Mouse (Mus musculus) intestine, embryonic 14.5 days (tissue): Measurements from ENCODE around the gene Pla2g12b. TPM values are rescaled to one million over a fixed set of nuclear protein-coding genes. Genes with fewer than 3 reads are reported as not detected.

ENCODE experiments used
- ATAC-seq: fragments of 200-750 bp; cut with Nextera tagmentation; replicated peaks from 2 replicates; pipeline ENCODE4 v1.8.0; 2017; ENCODE audit warnings: low read depth, moderate number of reproducible peaks, moderate TSS enrichment, moderate library complexity; ENCODE audit not compliant: low FRiP score, low TSS enrichment
- DNase-seq: peaks from one replicate; pipeline ENCODE4 v3.0.0-alpha.2; 2018; ENCODE audit warnings: low spot score
- H3K27ac ChIP-seq: fragments of 300-500 bp; sonication (generic); 2 replicates; pipeline ENCODE4 v1.5.1; 2014; ENCODE audit warnings: low read depth, mild to moderate bottlenecking, control low read depth
- H3K27me3 ChIP-seq: fragments of 300-500 bp; sonication (generic); replicated peaks from 2 replicates; pipeline ENCODE4 v1.6.1; 2014; ENCODE audit warnings: low read length, control low read depth; ENCODE audit not compliant: control insufficient read depth, insufficient read depth
- H3K36me3 ChIP-seq: fragments of 300-500 bp; sonication (generic); 2 replicates; pipeline ENCODE4 v1.6.1; 2014; ENCODE audit warnings: low read length, control low read depth; ENCODE audit not compliant: control insufficient read depth, insufficient read depth
- H3K4me1 ChIP-seq: fragments of 300-500 bp; sonication (generic); replicated peaks from 2 replicates; pipeline ENCODE4 v1.6.1; 2014; ENCODE audit warnings: low read length, control low read depth, mixed read lengths; ENCODE audit not compliant: control insufficient read depth, insufficient read depth
- H3K4me2 ChIP-seq: fragments of 300-500 bp; sonication (generic); 2 replicates; pipeline ENCODE4 v1.6.1; 2014; ENCODE audit warnings: low read length
- H3K4me3 ChIP-seq: fragments of 300-500 bp; sonication (generic); 2 replicates; pipeline ENCODE4 v1.5.1; 2014; ENCODE audit warnings: low read depth, low read length, control low read depth, mixed read lengths
- H3K9ac ChIP-seq: fragments of 300-500 bp; sonication (generic); 2 replicates; pipeline ENCODE4 v1.6.1; 2014; ENCODE audit warnings: mild to moderate bottlenecking, low read length
- H3K9me3 ChIP-seq: fragments of 300-500 bp; sonication (generic); 2 replicates; pipeline ENCODE4 v1.6.1; 2016; ENCODE audit warnings: low read length, control low read depth; ENCODE audit not compliant: control insufficient read depth
- WGBS: fragments of 180-500 bp; shearing (Covaris S2); extraction: QIAGEN DNeasy Blood & Tissue Kit; methylation state at CpG from one replicate; pipeline ENCODE4 v1.1.7; 2014; 5-methylcytosine and 5-hydroxymethylcytosine counted together
- polyA plus RNA-seq: library from polyadenylated mRNA; unstranded; fragments of >200 nt; fragmentation: Nextera tagmentation; extraction: Ambion mirVana; gene quantifications from 2 replicates; pipeline ENCODE4 v1.2.1, GENCODE M21; 2014

The Pla2g12b gene
- polyA plus RNA-seq, 1 experiment from 2014 or later, result 14.2 TPM

- Histone ChIP-seq H3K27ac (no peak overlapping the region), H3K9me3 (no peaks in the 10 kb centered on the region), H3K4me3 (no peak overlapping the region), H3K4me2 (no peak overlapping the region), H3K36me3 (peaks cover 14% of the 10 kb centered on the region), H3K9ac (no peak overlapping the region), H3K4me1 (no peaks in the 10 kb centered on the region), H3K27me3 (no peaks in the 10 kb centered on the region)
- WGBS, result 93% methylated on average over 6 of the region's 6 CpGs
- ATAC-seq, result no peak
- no peak for DNase-seq
Measured at GRCm38 (mm10) chr10:59462307-59462706, 58.8 kb downstream of the Pla2g12b start.

- no peak for ATAC-seq
- no peak overlapping the region for H3K27ac ChIP-seq
- 72% methylated on average over 3 of the region's 3 CpGs for WGBS
- H3K4me2 ChIP-seq, result no peak overlapping the region
- H3K36me3 ChIP-seq, result peaks cover 15% of the 10 kb centered on the region
- H3K4me3 ChIP-seq, result no peak overlapping the region
- no peaks in the 10 kb centered on the region for H3K9me3 ChIP-seq
- H3K4me1 ChIP-seq, result no peaks in the 10 kb centered on the region
- H3K27me3 ChIP-seq, result no peaks in the 10 kb centered on the region
- DNase-seq, result no peak
- no peak overlapping the region for H3K9ac ChIP-seq
Measured at GRCm38 (mm10) chr10:59465546-59465945, 62.1 kb downstream of the Pla2g12b start.

- DNase-seq (no peak), ATAC-seq (no peak)
- no peak overlapping the region for H3K4me2 ChIP-seq
- no peak overlapping the region for H3K9ac ChIP-seq
- WGBS, result 92% methylated on average over 4 of the region's 4 CpGs
- no peak overlapping the region for H3K27ac ChIP-seq
- H3K36me3 ChIP-seq, result peaks cover 15% of the 10 kb centered on the region
- no peak overlapping the region for H3K4me3 ChIP-seq
- no peaks in the 10 kb centered on the region for H3K9me3 ChIP-seq
- H3K4me1 ChIP-seq, result no peaks in the 10 kb centered on the region
- H3K27me3 ChIP-seq, result no peaks in the 10 kb centered on the region
Measured at GRCm38 (mm10) chr10:59466626-59467025, 63.2 kb downstream of the Pla2g12b start.

GRCm38 (mm10) chr10:59467297-59467696, 63.8 kb downstream of the Pla2g12b start:
- DNase-seq (no peak), ATAC-seq (no peak)
- H3K4me3 ChIP-seq, result no peak overlapping the region
- peaks cover 15% of the 10 kb centered on the region for H3K36me3 ChIP-seq
- H3K4me1 ChIP-seq, result no peaks in the 10 kb centered on the region
- no peak overlapping the region for H3K4me2 ChIP-seq
- H3K9ac ChIP-seq, result no peak overlapping the region
- H3K9me3 ChIP-seq, result no peaks in the 10 kb centered on the region
- WGBS, result 88% methylated on average over 12 of the region's 12 CpGs
- no peaks in the 10 kb centered on the region for H3K27me3 ChIP-seq
- H3K27ac ChIP-seq, result no peak overlapping the region

- WGBS, result 74% methylated on average over 5 of the region's 5 CpGs
- H3K36me3 ChIP-seq, result peaks cover 13% of the 10 kb centered on the region
- ATAC-seq, result no peak
- H3K4me1 ChIP-seq, result no peaks in the 10 kb centered on the region
- H3K9me3 ChIP-seq, result no peaks in the 10 kb centered on the region
- no peak overlapping the region for H3K4me2 ChIP-seq
- H3K27ac ChIP-seq, result no peak overlapping the region
- no peaks in the 10 kb centered on the region for H3K27me3 ChIP-seq
- no peak for DNase-seq
- H3K4me3 ChIP-seq, result no peak overlapping the region
- H3K9ac ChIP-seq, result no peak overlapping the region
Measured at GRCm38 (mm10) chr10:59470451-59470850, 67.0 kb downstream of the Pla2g12b start.

Other genes with a start within 250 kb of the Pla2g12b start
- 43.1 and 51.0 TPM in 2 replicates for gene Sept10, start 181.8 kb upstream of the Pla2g12b start, polyA plus RNA-seq
- 12.4 and 12.6 TPM in 2 replicates for gene Sowahc, start 181.7 kb upstream of the Pla2g12b start, polyA plus RNA-seq
- gene P4ha1, start 80.4 kb upstream of the Pla2g12b start, polyA plus RNA-seq, result 65.2 and 70.5 TPM in 2 replicates
- 7.8 and 10.5 TPM in 2 replicates for gene Gm10273, start 8.0 kb upstream of the Pla2g12b start, polyA plus RNA-seq
- gene Oit3, start 38.1 kb downstream of the Pla2g12b start, polyA plus RNA-seq, result 0.61 and 0.86 TPM in 2 replicates
- not detected in 2 replicates for gene Gm10322, start 212.4 kb downstream of the Pla2g12b start, polyA plus RNA-seq
- gene Mcu, start 213.0 kb downstream of the Pla2g12b start, polyA plus RNA-seq, result 60.2 and 60.9 TPM in 2 replicates